Mouse (Mus musculus): ENCODE data around the gene Tbc1d10b. TPM values are rescaled to one million over a fixed set of nuclear protein-coding genes. Genes with fewer than 3 reads are reported as not detected.
"Not testable (repeated sequence)": the region's sequence is repeated elsewhere in the genome, so short reads cannot be mapped to it uniquely, and the experiment has no call there.

Tbc1d10b gene
- 20.5 and 27.4 TPM in 2 replicates for polyA plus RNA-seq (2015; fragmentation: Nextera tagmentation; extraction: Ambion mirVana)

- DNase-seq (ENCODE audit: low spot score), result no peak
Observed at GRCm38 (mm10) chr7:127208295-127208552, at the start of gene Tbc1d10b. Gene Tbc1d10b (minus strand): TSS chr7:127208468.

DNA sequence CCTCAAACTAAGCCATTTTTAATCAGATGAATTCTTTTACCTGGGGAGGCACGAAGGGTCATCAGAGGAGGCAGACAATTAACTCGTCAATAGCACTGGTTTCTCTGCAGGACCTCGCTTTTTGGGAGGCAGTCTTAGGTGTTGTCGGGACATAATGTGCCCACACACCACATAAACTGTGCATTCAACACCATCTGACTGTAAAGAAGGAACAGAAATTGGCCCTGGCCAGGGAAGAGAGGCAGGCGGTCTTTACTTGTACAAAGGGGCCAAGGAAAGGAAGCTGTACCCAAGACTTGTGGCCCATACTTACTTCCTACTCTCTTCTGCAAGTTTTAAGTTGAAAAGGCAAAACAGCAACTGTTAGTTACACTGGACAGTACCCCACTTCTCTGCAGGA lies 48.2 kb upstream of the Tbc1d10b start:
- DNase-seq (ENCODE audit: low spot score), result no peak

- DNase-seq (ENCODE audit: low spot score), result no peak
Observed at GRCm38 (mm10) chr7:127255965-127256364, 47.7 kb upstream of the Tbc1d10b start.

GRCm38 (mm10) chr7:127255008-127255407 lies 46.7 kb upstream of the Tbc1d10b start:
- no peak for DNase-seq (ENCODE audit: low spot score)

DNA sequence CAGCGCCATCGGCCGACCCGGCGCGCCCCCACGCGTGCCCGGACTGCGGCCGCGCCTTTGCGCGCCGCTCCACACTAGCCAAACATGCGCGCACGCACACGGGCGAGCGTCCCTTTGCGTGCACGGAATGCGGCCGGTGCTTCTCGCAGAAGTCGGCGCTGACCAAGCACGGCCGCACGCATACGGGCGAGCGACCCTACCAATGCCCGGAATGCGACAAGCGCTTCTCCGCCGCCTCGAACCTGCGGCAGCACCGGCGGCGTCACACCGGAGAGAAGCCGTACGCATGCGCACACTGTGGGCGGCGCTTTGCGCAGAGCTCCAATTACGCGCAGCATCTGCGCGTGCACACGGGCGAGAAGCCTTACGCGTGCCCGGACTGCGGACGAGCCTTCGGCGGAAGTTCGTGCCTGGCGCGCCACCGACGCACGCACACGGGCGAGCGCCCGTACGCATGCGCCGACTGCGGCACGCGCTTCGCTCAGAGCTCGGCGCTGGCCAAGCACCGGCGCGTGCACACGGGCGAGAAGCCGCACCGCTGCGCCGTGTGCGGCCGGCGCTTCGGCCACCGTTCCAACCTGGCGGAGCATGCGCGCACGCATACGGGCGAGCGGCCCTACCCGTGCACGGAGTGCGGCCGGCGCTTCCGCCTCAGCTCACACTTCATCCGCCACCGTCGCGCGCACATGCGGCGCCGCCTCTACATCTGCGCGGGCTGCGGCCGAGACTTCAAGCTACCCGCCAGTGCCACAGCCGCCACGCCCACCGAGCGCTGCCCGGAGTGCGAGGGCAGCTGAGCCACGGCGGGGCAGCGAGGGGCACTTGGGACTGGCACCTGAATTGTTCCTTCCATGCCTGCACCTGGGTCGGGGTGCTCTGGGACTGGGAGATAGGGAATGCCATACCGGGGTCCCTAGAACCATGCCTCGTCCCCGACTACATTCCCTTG lies 45.8 kb upstream of the Tbc1d10b start:
- DNase-seq (ENCODE audit: low spot score), result peak; percentile 99

DNA sequence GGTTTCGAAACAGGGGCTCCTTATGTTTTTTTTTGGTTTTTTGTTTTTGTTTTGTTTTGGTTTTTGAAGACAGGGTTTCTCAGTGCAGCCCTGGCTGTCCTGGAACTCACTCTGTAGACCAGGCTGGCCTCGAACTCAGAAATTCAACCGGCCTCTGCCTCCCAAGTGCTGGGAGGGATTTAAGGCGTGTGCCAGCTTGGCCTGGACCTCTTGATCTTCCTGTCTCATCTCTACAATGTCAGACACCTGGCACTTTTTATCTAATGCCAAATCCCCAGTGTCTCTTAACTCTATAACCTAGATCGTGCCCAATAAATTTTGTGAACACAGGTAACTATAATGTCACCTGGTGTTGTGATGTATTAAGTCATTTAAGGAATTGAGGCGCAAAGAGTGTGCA lies 45.1 kb upstream of the Tbc1d10b start:
- DNase-seq (ENCODE audit: low spot score), result no peak

GRCm38 (mm10) chr7:127252414-127252813 lies 44.1 kb upstream of the Tbc1d10b start:
- DNase-seq (ENCODE audit: low spot score), result peak; percentile 68

- not testable (repeated sequence) for DNase-seq (ENCODE audit: low spot score)
Observed at GRCm38 (mm10) chr7:127250511-127250910, 42.2 kb upstream of the Tbc1d10b start.

GRCm38 (mm10) chr7:127244658-127245510 lies 36.6 kb upstream of the Tbc1d10b start:
- no peak for DNase-seq (ENCODE audit: low spot score)

DNA sequence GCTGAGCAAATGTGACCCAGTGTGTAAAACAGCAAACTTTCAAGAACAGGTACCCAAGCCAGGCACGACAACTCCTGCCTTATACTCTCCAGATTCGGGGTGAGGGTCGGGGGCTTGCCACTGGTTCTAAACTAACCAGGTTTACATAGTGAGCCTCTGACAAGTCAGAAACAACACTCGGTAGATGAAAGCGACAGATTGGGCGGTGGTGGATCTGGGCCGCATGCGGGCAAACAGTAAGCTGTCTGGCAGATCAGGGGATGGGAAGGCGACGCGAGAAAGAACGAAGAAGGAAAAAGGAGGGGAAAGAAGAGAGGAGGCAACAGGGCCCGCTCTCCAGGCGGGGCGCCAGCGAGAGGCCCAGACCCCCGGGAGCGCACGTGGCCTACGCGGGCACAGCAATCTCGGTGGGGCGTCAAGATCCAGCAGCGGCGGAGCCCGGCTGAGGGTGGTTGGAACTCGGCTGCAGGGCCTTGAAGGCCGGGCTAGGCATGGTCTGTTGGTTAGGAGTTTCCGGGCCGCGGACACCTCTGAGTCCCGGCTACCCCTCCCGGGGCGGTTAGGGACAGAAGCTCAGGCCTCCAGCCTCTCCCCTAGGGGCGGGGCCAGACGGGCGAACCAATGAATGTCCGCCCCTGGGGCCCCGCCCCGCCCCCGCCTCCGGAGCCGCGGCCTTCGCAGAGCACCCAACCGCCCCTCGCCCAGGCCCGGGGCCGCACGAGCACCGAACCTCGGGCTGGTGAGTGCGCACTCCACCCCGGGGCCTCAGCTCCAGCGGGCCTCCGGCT lies 35.8 kb upstream of the Tbc1d10b start, which contains the start of gene Zfp771:
TSS of gene Zfp771 (plus strand) at position 405 of the 788 bp plus-strand sequence.
- DNase-seq (ENCODE audit: low spot score), result peak; percentile 92

DNA sequence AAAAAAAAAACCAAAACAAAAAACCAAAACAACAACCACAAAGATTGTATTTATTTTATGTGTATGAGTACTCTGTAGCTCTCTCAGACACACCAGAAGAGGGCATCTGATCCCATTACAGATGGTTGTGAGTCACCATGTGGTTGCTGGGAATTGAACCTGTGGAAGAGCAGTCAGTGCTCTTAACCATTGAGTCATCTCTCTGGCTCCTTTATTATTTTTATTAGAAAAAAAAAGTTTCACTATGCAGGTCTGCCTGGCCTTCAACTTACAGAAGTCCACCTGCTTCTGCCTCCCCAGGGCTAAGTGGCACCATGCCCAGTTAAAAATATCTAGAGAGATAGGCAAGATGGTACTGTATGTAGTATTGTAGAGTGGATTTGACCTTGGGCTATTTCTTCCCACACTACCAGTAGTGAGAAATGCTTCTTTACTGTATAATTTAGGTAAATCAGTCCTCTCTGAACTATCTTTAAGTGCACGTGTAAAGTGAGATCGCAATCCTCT lies 35.1 kb upstream of the Tbc1d10b start:
- no peak for DNase-seq (ENCODE audit: low spot score)

DNA sequence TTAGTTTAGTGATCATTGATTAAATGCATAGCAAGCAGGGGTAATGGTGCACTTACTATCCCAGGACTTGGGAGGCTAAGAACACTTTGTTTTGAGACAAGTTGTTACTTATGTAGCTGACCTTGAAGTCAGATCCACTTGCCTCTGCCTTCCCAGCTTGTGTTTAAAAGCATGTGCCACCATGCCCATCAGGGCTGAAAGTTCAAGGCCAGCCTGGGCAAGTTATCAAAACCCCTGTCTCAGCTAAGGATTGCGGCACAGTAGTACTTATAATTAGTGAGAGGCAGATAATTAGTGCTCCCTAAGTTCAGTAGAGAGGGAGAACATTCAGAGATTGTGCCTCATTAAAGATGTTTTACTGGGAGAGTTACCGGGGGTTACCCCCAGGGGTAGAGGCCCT lies 26.5 kb upstream of the Tbc1d10b start:
- DNase-seq (ENCODE audit: low spot score), result no peak

DNA sequence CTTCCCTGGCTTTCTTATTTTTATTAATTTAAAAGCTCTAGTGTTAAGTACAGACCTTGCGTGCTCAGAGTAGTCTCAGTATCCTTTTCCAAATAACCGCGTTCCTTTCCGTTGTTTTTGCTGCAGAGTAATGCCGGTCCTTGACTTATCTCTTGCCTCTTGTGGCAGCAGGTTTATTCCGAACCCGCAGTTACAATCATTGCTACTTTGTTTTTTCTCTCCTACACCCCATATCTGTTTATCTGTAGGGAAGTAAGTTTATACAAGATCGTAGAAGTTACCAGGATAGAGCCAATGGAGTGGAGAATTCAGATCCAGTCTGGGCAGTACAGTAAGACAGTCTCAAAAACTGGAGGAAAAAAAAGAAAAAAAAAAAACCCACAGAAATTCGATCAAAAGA lies 25.5 kb upstream of the Tbc1d10b start:
- no peak for DNase-seq (ENCODE audit: low spot score)

- DNase-seq (ENCODE audit: low spot score), result no peak
Observed at GRCm38 (mm10) chr7:127233368-127233749, 25.1 kb upstream of the Tbc1d10b start.

- DNase-seq (ENCODE audit: low spot score), result peak; percentile 87
Observed at GRCm38 (mm10) chr7:127232622-127233367, 24.5 kb upstream of the Tbc1d10b start, which contains the start of the genes Zfp553 and Sept1. Gene Zfp553 (plus strand): TSS chr7:127233061. Gene Sept1 (minus strand): TSS chr7:127233130.

GRCm38 (mm10) chr7:127231826-127232621 lies 23.8 kb upstream of the Tbc1d10b start:
- no peak for DNase-seq (ENCODE audit: low spot score)

GRCm38 (mm10) chr7:127231376-127231775 lies 23.1 kb upstream of the Tbc1d10b start:
- DNase-seq (ENCODE audit: low spot score), result no peak

DNA sequence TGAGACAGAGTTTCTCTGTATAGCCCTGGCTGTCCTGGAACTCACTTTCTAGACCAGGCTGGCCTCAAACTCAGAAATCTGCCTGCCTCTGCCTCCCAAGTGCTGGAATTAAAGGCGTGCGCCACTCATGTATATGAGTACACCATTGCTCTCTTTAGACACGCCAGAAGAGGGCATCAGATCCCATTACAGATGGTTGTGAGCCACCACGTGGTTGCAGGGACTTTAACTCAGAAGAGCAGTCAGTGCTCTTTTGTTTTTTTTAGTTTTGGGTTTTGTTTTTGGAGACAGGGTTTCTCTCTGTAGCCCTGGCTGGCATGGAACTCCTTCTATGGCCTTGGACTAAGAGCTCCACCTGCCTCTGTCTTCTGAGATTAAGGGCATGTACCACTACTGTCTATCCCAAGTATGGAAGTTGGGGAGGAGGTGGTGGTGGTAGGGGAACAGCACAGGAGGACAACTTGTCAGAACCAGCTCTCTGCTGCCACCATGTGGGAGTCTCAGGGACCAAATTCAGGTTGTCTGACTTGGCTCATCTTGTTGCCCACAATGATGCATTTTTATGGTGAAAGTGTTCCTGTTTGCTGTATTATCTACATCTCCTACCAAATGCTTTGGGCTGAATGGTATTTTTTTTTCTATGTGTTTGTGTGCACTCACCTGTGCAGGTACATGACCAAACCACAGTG lies 20.5 kb upstream of the Tbc1d10b start:
- peak; percentile 90 for DNase-seq (ENCODE audit: low spot score)

All from thymus, postnatal 0 days (tissue).